Comparison of ENCODE assay signal across 22 mouse cellular contexts in genomic region chr14:11841621-11842020, GRCm38 (mm10).
DNase-seq lines count a peak whose midpoint lies in the region; ATAC-seq and TF ChIP-seq lines count a peak whose summit lies in the region.
"Had no signal": no experiment of that assay in that cellular context is flagged by ENCODE, and none has a peak within 500 bp of the region (broad histone marks: within the 10 kb centered on the region; RNA-seq: fewer than 3 reads in every experiment).

No protein-coding gene starts in this region.

- no peak overlapping the region for H3K4me2 ChIP-seq in heart, embryonic 11.5 days
- H3K4me2 ChIP-seq in kidney, postnatal 0 days (ENCODE audit: low read length) = no peak overlapping the region
- H3K4me2 ChIP-seq: embryonic facial prominence, embryonic 13.5 days; forebrain, embryonic 12.5 days; intestine, embryonic 15.5 days had no signal

- 62% methylated on average over 4 of the region's 4 CpGs for WGBS in heart, embryonic 11.5 days (ENCODE audit: insufficient replicate concordance)
- 55% methylated on average over 4 of the region's 4 CpGs for WGBS in kidney, postnatal 0 days
- WGBS in cerebellum, adult 2 months = 61% methylated on average over 4 of the region's 4 CpGs

- CTCF ChIA-PET in Patski (lab: Charles Lee) = no interaction called here

- TF ChIP-seq CTCF in kidney, postnatal 0 days (IDR thresholded peaks at IDR 0.05; ENCODE audit: low read depth) = no peak
- no peak for TF ChIP-seq CTCF in Patski (IDR thresholded peaks at IDR 0.05)
- TF ChIP-seq CTCF in cerebellum, adult 2 months (IDR thresholded peaks at IDR 0.05; ENCODE audit: borderline replicate concordance, insufficient read depth, low read depth, low read length) = no peak

- POLR2A ChIA-PET in Patski (lab: Charles Lee) = no interaction called here

- no peak overlapping the region for H3K4me3 ChIP-seq in heart, embryonic 11.5 days (ENCODE audit: low read depth, low read length)
- no peak overlapping the region for H3K4me3 ChIP-seq in kidney, postnatal 0 days (replicated peaks; ENCODE audit: low read depth, low read length)
- H3K4me3 ChIP-seq in cerebellum, adult 2 months (replicated peaks; ENCODE audit: insufficient read depth, low read depth, low read length) = no peak overlapping the region
- H3K4me3 ChIP-seq: embryonic facial prominence, embryonic 13.5 days; erythroblast, embryonic 14.5 days; forebrain, embryonic 12.5 days; hindbrain, embryonic 10.5 days; intestine, embryonic 15.5 days had no signal

- no peaks in the 10 kb centered on the region for H3K4me1 ChIP-seq in heart, embryonic 11.5 days (ENCODE audit: control insufficient read depth, insufficient read depth, low read length)
- peaks cover 3% of the 10 kb centered on the region; the same call in 1 of the 2 replicates for H3K4me1 ChIP-seq in kidney, postnatal 0 days (replicated peaks; ENCODE audit: insufficient read depth, low read length)
- H3K4me1 ChIP-seq in cerebellum, adult 2 months (ENCODE audit: control insufficient read depth, insufficient read depth, low read length) = peaks cover 5% of the 10 kb centered on the region
- H3K4me1 ChIP-seq: embryonic facial prominence, embryonic 13.5 days; forebrain, embryonic 12.5 days; hindbrain, embryonic 10.5 days; intestine, embryonic 15.5 days had no signal

- peak; percentile 63 for DNase-seq in heart, adult 8-10 months (ENCODE audit: low spot score)
- DNase-seq in kidney, postnatal 0 days (ENCODE audit: low spot score) = peak; percentile 27
- no peak for DNase-seq in kidney, adult 8-10 months
- peak; percentile 38 for DNase-seq in Patski (ENCODE audit: low read depth, low spot score)
- peak; percentile 53 for DNase-seq in brain, adult 2 months (ENCODE audit: low read depth, low spot score)
- no peak for DNase-seq in cerebellum, adult 2 months
- DNase-seq: adrenal gland, adult 8-10 months; cerebellum, adult 8-10 months; cerebellum, postnatal 36 days; embryo, embryonic 11 days; lung, postnatal 4 days; midbrain, embryonic 14.5 days; right cerebral cortex, postnatal 14 days; thymus, postnatal 14 days had no signal

- H3K9ac ChIP-seq in heart, embryonic 11.5 days (ENCODE audit: low read depth, low read length) = no peak overlapping the region
- no peak overlapping the region for H3K9ac ChIP-seq in kidney, postnatal 0 days (ENCODE audit: low read depth, low read length)
- H3K9ac ChIP-seq: embryonic facial prominence, embryonic 13.5 days; forebrain, embryonic 12.5 days; intestine, embryonic 15.5 days had no signal

- no peak for TF ChIP-seq POLR2A in cerebellum, adult 2 months (IDR thresholded peaks at IDR 0.05; ENCODE audit: borderline replicate concordance, insufficient read depth, low read length)

- no peaks in the 10 kb centered on the region for H3K9me3 ChIP-seq in heart, embryonic 11.5 days (replicated peaks; ENCODE audit: control insufficient read depth, low read length)
- no peaks in the 10 kb centered on the region for H3K9me3 ChIP-seq in kidney, postnatal 0 days (replicated peaks; ENCODE audit: low read length)
- H3K9me3 ChIP-seq: embryonic facial prominence, embryonic 13.5 days; forebrain, embryonic 12.5 days; hindbrain, embryonic 10.5 days; intestine, embryonic 15.5 days had no signal

- ATAC-seq in heart, embryonic 11.5 days (replicated peaks; ENCODE audit: insufficient number of reproducible peaks, low FRiP score, low TSS enrichment) = no peak
- ATAC-seq in kidney, postnatal 0 days (replicated peaks; ENCODE audit: low FRiP score, low read depth) = no peak
- peak; percentile 61 for ATAC-seq in Patski
- ATAC-seq: activated CD4-positive, CD25-positive, alpha-beta regulatory T cell, adult 4 months; hindbrain, embryonic 16.5 days; intestine, embryonic 15.5 days had no signal

- in situ Hi-C loops in Patski (cut with MboI; ENCODE audit: low pct_unique_long_range_greater_than_20kb) = loop anchor here (5.0 kb wide), 1 partner anchor 76 kb away; no protein-coding TSS in a partner anchor

- no peaks in the 10 kb centered on the region for H3K36me3 ChIP-seq in heart, embryonic 11.5 days (ENCODE audit: control insufficient read depth, insufficient read depth, low read length)
- H3K36me3 ChIP-seq in kidney, postnatal 0 days (ENCODE audit: insufficient read depth, low read length) = no peaks in the 10 kb centered on the region
- H3K36me3 ChIP-seq: embryonic facial prominence, embryonic 13.5 days; forebrain, embryonic 12.5 days; hindbrain, embryonic 10.5 days; intestine, embryonic 15.5 days had no signal

- no peak overlapping the region for H3K27ac ChIP-seq in heart, embryonic 11.5 days (ENCODE audit: low read depth, low read length)
- H3K27ac ChIP-seq in kidney, postnatal 0 days = no peak overlapping the region
- H3K27ac ChIP-seq in cerebellum, adult 2 months (ENCODE audit: insufficient read depth, low read length) = no peak overlapping the region
- H3K27ac ChIP-seq: embryonic facial prominence, embryonic 13.5 days; forebrain, embryonic 12.5 days; hindbrain, embryonic 10.5 days; intestine, embryonic 15.5 days had no signal

- no peaks in the 10 kb centered on the region for H3K27me3 ChIP-seq in heart, embryonic 11.5 days (ENCODE audit: control insufficient read depth, insufficient read depth, low read length)
- H3K27me3 ChIP-seq in kidney, postnatal 0 days (ENCODE audit: insufficient read depth, low read length) = no peaks in the 10 kb centered on the region
- no peaks in the 10 kb centered on the region for H3K27me3 ChIP-seq in Patski
- H3K27me3 ChIP-seq in cerebellum, adult 2 months (ENCODE audit: control insufficient read depth, insufficient read depth, low read length) = no peaks in the 10 kb centered on the region
- H3K27me3 ChIP-seq: embryonic facial prominence, embryonic 13.5 days; forebrain, embryonic 12.5 days; intestine, embryonic 15.5 days had no signal

Comparison
In these comparisons a context has a peak if more than half of its experiments do, and no peak if none do; other contexts are left out.
1. DNase-seq: peak in heart, adult 8-10 months (single experiment), kidney, postnatal 0 days (single experiment), Patski (single experiment) and brain, adult 2 months (single experiment); none in kidney, adult 8-10 months (0 of 2) and cerebellum, adult 2 months (0 of 2).